Mouse (Mus musculus) lung, embryonic 15.5 days (tissue): ENCODE measurements around the gene Cabp4. TPM values are rescaled to one million over a fixed set of nuclear protein-coding genes. Genes with fewer than 3 reads are reported as not detected.
A peak's percentile ranks its signal among the peaks of the same experiment; 100 is the strongest.

Source experiments
- ATAC-seq: fragments of 200-750 bp; cut with Nextera tagmentation; 2 replicates; pipeline ENCODE4 v1.8.0; 2017; ENCODE audit warnings: moderate number of reproducible peaks, borderline replicate concordance; ENCODE audit not compliant: low FRiP score, low TSS enrichment; ENCODE audit errors: extremely low read depth
- H3K27ac ChIP-seq: fragments of 300-500 bp; sonication (generic); 2 replicates; pipeline ENCODE4 v1.5.1; 2015; ENCODE audit warnings: moderate library complexity, mild to moderate bottlenecking, inconsistent platforms
- H3K27me3 ChIP-seq: fragments of 300-500 bp; sonication (generic); 2 replicates; pipeline ENCODE4 v1.6.1; 2015; ENCODE audit warnings: inconsistent platforms
- H3K36me3 ChIP-seq: fragments of 300-500 bp; sonication (generic); 2 replicates; pipeline ENCODE4 v1.6.1; 2015; ENCODE audit warnings: inconsistent platforms
- H3K4me1 ChIP-seq: fragments of 300-500 bp; sonication (generic); 2 replicates; pipeline ENCODE4 v1.6.1; 2015; ENCODE audit warnings: inconsistent platforms
- H3K4me2 ChIP-seq: fragments of 300-500 bp; sonication (generic); 2 replicates; pipeline ENCODE4 v1.6.1; 2015; ENCODE audit warnings: inconsistent platforms, mild to moderate bottlenecking, moderate library complexity
- H3K4me3 ChIP-seq: fragments of 300-500 bp; sonication (generic); 2 replicates; pipeline ENCODE4 v1.5.1; 2015; ENCODE audit warnings: mild to moderate bottlenecking, inconsistent platforms
- H3K9ac ChIP-seq: fragments of 300-500 bp; sonication (generic); 2 replicates; pipeline ENCODE4 v1.6.1; 2015; ENCODE audit warnings: inconsistent platforms
- H3K9me3 ChIP-seq: fragments of 300-500 bp; sonication (generic); 2 replicates; pipeline ENCODE4 v1.6.1; 2016; ENCODE audit warnings: inconsistent platforms
- WGBS: fragments of 180-500 bp; shearing (Covaris S2); methylation state at CpG from one replicate; pipeline ENCODE4 v1.1.7; 2015; 5-methylcytosine and 5-hydroxymethylcytosine counted together
- polyA plus RNA-seq: library from polyadenylated mRNA; unstranded; fragments of >200 nt; fragmentation: Nextera tagmentation; extraction: Ambion mirVana; gene quantifications from 2 replicates; pipeline ENCODE4 v1.2.1, GENCODE M21; 2015

The Cabp4 gene
- polyA plus RNA-seq, 1 experiment from 2014 or later, result 0.11 TPM

- H3K36me3 ChIP-seq, result peaks cover 14% of the 10 kb centered on the region
- H3K4me1 ChIP-seq, result peaks cover 16% of the 10 kb centered on the region
- H3K4me3 ChIP-seq, result no peak overlapping the region
- H3K27me3 ChIP-seq, result no peaks in the 10 kb centered on the region
- H3K4me2 ChIP-seq, result no peak overlapping the region
- no peak overlapping the region for H3K9ac ChIP-seq
- 81% methylated on average over 22 of the region's 22 CpGs for WGBS
- no peaks in the 10 kb centered on the region for H3K9me3 ChIP-seq
- H3K27ac ChIP-seq, result no peak overlapping the region
- no peak for ATAC-seq
Measured at GRCm38 (mm10) chr19:4150567-4151487, 7.0 kb upstream of the Cabp4 start.

GRCm38 (mm10) chr19:4149764-4150461, 6.1 kb upstream of the Cabp4 start:
- H3K4me1 ChIP-seq, result peaks cover 16% of the 10 kb centered on the region
- WGBS, result 93% methylated on average over 17 of the region's 17 CpGs
- H3K27me3 ChIP-seq, result no peaks in the 10 kb centered on the region
- H3K36me3 ChIP-seq, result peaks cover 14% of the 10 kb centered on the region
- no peak overlapping the region for H3K4me3 ChIP-seq
- H3K9me3 ChIP-seq, result no peaks in the 10 kb centered on the region
- H3K4me2 ChIP-seq, result peak overlapping the region; percentile 82
- no peak overlapping the region for H3K27ac ChIP-seq
- no peak overlapping the region for H3K9ac ChIP-seq
- ATAC-seq, result no peak

- Histone ChIP-seq H3K36me3 (peaks cover 14% of the 10 kb centered on the region), H3K9ac (peak overlapping the region; percentile 93), H3K4me2 (peak overlapping the region; percentile 82), H3K9me3 (no peaks in the 10 kb centered on the region), H3K4me1 (peaks cover 16% of the 10 kb centered on the region), H3K4me3 (peak overlapping the region; percentile 96), H3K27me3 (no peaks in the 10 kb centered on the region), H3K27ac (no peak overlapping the region)
- no peak for ATAC-seq
- WGBS, result 77% methylated on average over 11 of the region's 11 CpGs
Measured at GRCm38 (mm10) chr19:4149283-4149682, 5.5 kb upstream of the Cabp4 start.

- Histone ChIP-seq H3K4me2 (peak overlapping the region; percentile 82), H3K9me3 (no peaks in the 10 kb centered on the region), H3K27me3 (no peaks in the 10 kb centered on the region), H3K4me1 (peaks cover 16% of the 10 kb centered on the region), H3K4me3 (peak overlapping the region; percentile 96), H3K9ac (peak overlapping the region; percentile 93), H3K36me3 (peaks cover 13% of the 10 kb centered on the region), H3K27ac (peak overlapping the region; percentile 72)
- ATAC-seq, result no peak
- 2% methylated on average over 7 of the region's 8 CpGs for WGBS
Measured at GRCm38 (mm10) chr19:4148819-4149218, 5.0 kb upstream of the Cabp4 start.

- Histone ChIP-seq H3K36me3 (peaks cover 10% of the 10 kb centered on the region), H3K4me3 (peak within 1 kb of the TSS; percentile 96), H3K9me3 (no peaks in the 10 kb centered on the region), H3K27me3 (no peaks in the 10 kb centered on the region), H3K9ac (peak within 1 kb of the TSS; percentile 93), H3K4me1 (peaks cover 16% of the 10 kb centered on the region), H3K27ac (peak within 1 kb of the TSS; percentile 72), H3K4me2 (peak within 1 kb of the TSS; percentile 82)
- under 1% methylated on average over 32 of the region's 33 CpGs for WGBS
- ATAC-seq, result peak; percentile 96
Measured at GRCm38 (mm10) chr19:4148491-4148806, 4.6 kb upstream of the Cabp4 start, which contains the start of gene Coro1b. TSS of gene Coro1b (plus strand) at chr19:4148619.

GRCm38 (mm10) chr19:4147782-4148490, 4.1 kb upstream of the Cabp4 start:
- peak overlapping the region; percentile 93; the same call in 1 of the 2 replicates for H3K9ac ChIP-seq
- ATAC-seq, result no peak; the same call in 1 of the 2 replicates
- 38% methylated on average over 9 of the region's 9 CpGs for WGBS

GRCm38 (mm10) chr19:4147022-4147405, 3.2 kb upstream of the Cabp4 start:
- WGBS, result 58% methylated on average over 3 of the region's 3 CpGs
- H3K27me3 ChIP-seq, result no peaks in the 10 kb centered on the region

More at GRCm38 (mm10) chr19:4147782-4148490, 4.1 kb upstream of the Cabp4 start:
- peak overlapping the region; percentile 82 for H3K4me2 ChIP-seq
- H3K27ac ChIP-seq, result no peak overlapping the region; the same call in 1 of the 2 replicates
- peaks cover 16% of the 10 kb centered on the region for H3K4me1 ChIP-seq
- no peaks in the 10 kb centered on the region for H3K27me3 ChIP-seq
- peak overlapping the region; percentile 96 for H3K4me3 ChIP-seq
- peaks cover 6% of the 10 kb centered on the region; the same call in 1 of the 2 replicates for H3K36me3 ChIP-seq
- no peaks in the 10 kb centered on the region for H3K9me3 ChIP-seq

GRCm38 (mm10) chr19:4146366-4147021, 2.7 kb upstream of the Cabp4 start:
- Histone ChIP-seq H3K4me3 (no peak overlapping the region), H3K4me2 (no peak overlapping the region), H3K4me1 (peaks cover 16% of the 10 kb centered on the region), H3K27me3 (no peaks in the 10 kb centered on the region), H3K27ac (no peak overlapping the region), H3K9me3 (no peaks in the 10 kb centered on the region), H3K36me3 (peaks cover 6% of the 10 kb centered on the region; the same call in 1 of the 2 replicates), H3K9ac (no peak overlapping the region)
- no peak for ATAC-seq
- 64% methylated on average over 12 of the region's 12 CpGs for WGBS

More at GRCm38 (mm10) chr19:4147022-4147405, 3.2 kb upstream of the Cabp4 start:
- Histone ChIP-seq H3K36me3 (peaks cover 6% of the 10 kb centered on the region; the same call in 1 of the 2 replicates), H3K4me1 (peaks cover 16% of the 10 kb centered on the region), H3K9me3 (no peaks in the 10 kb centered on the region), H3K9ac (no peak overlapping the region), H3K4me2 (no peak overlapping the region), H3K27ac (no peak overlapping the region), H3K4me3 (no peak overlapping the region)
- no peak for ATAC-seq

- no peak overlapping the region for H3K27ac ChIP-seq
- peaks cover 1% of the 10 kb centered on the region; the same call in 1 of the 2 replicates for H3K36me3 ChIP-seq
- WGBS, result 87% methylated on average over 5 of the region's 5 CpGs
- ATAC-seq, result no peak
- no peak overlapping the region for H3K9ac ChIP-seq
- no peaks in the 10 kb centered on the region for H3K27me3 ChIP-seq
- no peak overlapping the region for H3K4me2 ChIP-seq
- no peaks in the 10 kb centered on the region for H3K9me3 ChIP-seq
- no peak overlapping the region for H3K4me3 ChIP-seq
- peaks cover 16% of the 10 kb centered on the region for H3K4me1 ChIP-seq
Measured at GRCm38 (mm10) chr19:4145936-4146335, 2.1 kb upstream of the Cabp4 start.

GRCm38 (mm10) chr19:4144550-4145498, 991 bp upstream of the Cabp4 start:
- 69% methylated on average over 16 of the region's 16 CpGs for WGBS
- no peak overlapping the region for H3K27ac ChIP-seq

More at GRCm38 (mm10) chr19:4144550-4145498, 991 bp upstream of the Cabp4 start:
- H3K4me2 ChIP-seq, result no peak overlapping the region
- H3K36me3 ChIP-seq, result no peaks in the 10 kb centered on the region
- peaks cover 16% of the 10 kb centered on the region for H3K4me1 ChIP-seq
- H3K27me3 ChIP-seq, result no peaks in the 10 kb centered on the region
- ATAC-seq, result no peak
- H3K9me3 ChIP-seq, result no peaks in the 10 kb centered on the region
- no peak overlapping the region for H3K4me3 ChIP-seq
- H3K9ac ChIP-seq, result no peak overlapping the region
